Mouse (Mus musculus): ENCODE data around the gene Fjx1. TPM values are rescaled to one million over a fixed set of nuclear protein-coding genes. Genes with fewer than 3 reads are reported as not detected.

The Fjx1 gene
- polyA plus RNA-seq, 1 experiment, result 6.2 TPM

GRCm38 (mm10) chr2:102431084-102431483, 21.2 kb downstream of the Fjx1 start:
- Histone ChIP-seq H3K4me1 (ENCODE audit: control insufficient read depth, insufficient read depth, low read length) (no peaks in the 10 kb centered on the region), H3K4me3 (replicated peaks; ENCODE audit: extremely low read depth, low read depth, low read length) (no peak overlapping the region)
- 25% methylated on average over 4 of the region's 4 CpGs for WGBS
- DNase-seq, result no peak
- TF ChIP-seq POLR2A (IDR thresholded peaks at IDR 0.05; ENCODE audit: borderline replicate concordance, extremely low read depth, low read depth, low read length) (no peak), CTCF (IDR thresholded peaks at IDR 0.05; ENCODE audit: insufficient read depth, low read length) (no peak)

DNA sequence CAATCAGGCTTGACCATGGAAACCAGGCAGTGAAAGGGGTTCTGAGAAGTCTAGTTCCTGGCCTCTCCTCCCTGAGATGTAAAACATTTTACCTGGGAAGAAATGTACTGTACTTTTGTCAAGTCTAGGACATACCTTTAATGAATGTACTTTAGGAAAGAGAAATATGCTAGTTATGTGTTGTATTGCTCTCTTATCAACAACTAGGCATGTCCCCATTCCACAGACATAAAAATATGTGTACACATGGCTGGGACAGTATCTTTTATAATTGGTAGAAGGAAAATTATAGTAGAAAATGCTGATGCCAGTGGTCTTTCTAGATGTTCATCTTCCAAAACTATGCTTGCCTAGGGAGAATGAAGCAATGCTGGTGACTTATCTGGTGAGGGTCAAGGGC, 24.3 kb downstream of the Fjx1 start:
- Histone ChIP-seq H3K4me3 (replicated peaks; ENCODE audit: extremely low read depth, low read depth, low read length) (no peak overlapping the region), H3K4me1 (ENCODE audit: control insufficient read depth, insufficient read depth, low read length) (no peaks in the 10 kb centered on the region)
- no peak for DNase-seq
- TF ChIP-seq POLR2A (IDR thresholded peaks at IDR 0.05; ENCODE audit: borderline replicate concordance, extremely low read depth, low read depth, low read length), result no peak
- no peak for TF ChIP-seq CTCF (IDR thresholded peaks at IDR 0.05; ENCODE audit: insufficient read depth, low read length)

DNA sequence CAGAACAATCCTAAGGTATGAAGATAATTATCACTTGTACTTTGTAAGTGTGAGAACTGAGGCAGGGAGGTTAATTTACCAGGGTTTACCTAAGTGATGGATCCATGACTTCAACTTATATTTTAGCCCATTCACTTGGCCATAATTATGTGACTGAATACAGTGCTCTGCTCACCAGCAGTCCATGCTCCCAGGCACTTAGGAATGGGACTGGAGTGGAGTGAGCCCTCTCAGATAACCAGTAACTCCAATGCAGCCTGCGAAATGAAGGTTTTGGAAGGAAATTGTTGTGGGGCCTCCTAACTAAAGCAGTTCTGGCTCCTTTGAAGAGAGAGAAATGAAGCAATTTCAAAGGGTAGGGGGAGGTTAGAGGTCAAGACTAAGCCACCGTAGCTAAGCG, 25.9 kb downstream of the Fjx1 start:
- no peak for DNase-seq
- TF ChIP-seq POLR2A (IDR thresholded peaks at IDR 0.05; ENCODE audit: borderline replicate concordance, extremely low read depth, low read depth, low read length) (no peak), CTCF (IDR thresholded peaks at IDR 0.05; ENCODE audit: insufficient read depth, low read length) (no peak)
- WGBS, result 80% methylated on average over 3 of the region's 3 CpGs
- Histone ChIP-seq H3K4me3 (replicated peaks; ENCODE audit: extremely low read depth, low read depth, low read length) (no peak overlapping the region), H3K4me1 (ENCODE audit: control insufficient read depth, insufficient read depth, low read length) (no peaks in the 10 kb centered on the region)

DNA sequence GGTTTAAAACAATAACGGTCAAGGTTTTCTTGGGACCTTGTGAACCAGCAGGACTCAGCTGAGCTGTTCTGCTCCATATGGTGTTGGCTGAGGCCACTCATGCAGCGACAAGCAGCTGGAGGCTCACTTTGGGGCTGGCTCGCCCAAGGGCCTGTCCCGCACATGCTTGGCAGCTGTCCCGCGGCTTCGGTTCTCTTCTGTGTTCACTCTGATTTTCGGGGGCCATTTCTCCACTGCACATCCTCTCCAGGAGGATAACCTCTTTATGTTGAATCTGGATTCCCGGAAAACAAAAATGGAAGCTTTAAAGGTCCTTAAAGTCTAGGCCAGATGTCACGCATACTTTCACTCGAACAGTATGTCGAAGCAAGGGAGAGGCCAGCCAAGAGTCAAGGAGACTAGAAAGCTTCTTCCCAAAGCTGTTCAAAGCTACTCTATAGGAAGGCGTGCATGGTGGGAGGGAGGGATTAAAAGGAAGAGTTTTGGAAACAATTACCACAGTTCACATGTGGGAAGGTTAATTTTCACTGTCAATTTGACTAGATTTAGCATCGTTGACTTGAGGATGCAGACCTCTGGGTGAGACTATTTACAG, 36.1 kb downstream of the Fjx1 start:
- no peak for TF ChIP-seq POLR2A (IDR thresholded peaks at IDR 0.05; ENCODE audit: borderline replicate concordance, extremely low read depth, low read depth, low read length)
- no peak for TF ChIP-seq CTCF (IDR thresholded peaks at IDR 0.05; ENCODE audit: insufficient read depth, low read length)
- H3K4me3 ChIP-seq (replicated peaks; ENCODE audit: extremely low read depth, low read depth, low read length), result no peak overlapping the region
- H3K4me1 ChIP-seq (ENCODE audit: control insufficient read depth, insufficient read depth, low read length), result no peaks in the 10 kb centered on the region
- WGBS, result 73% methylated on average over 14 of the region's 14 CpGs
- DNase-seq, result no peak

DNA sequence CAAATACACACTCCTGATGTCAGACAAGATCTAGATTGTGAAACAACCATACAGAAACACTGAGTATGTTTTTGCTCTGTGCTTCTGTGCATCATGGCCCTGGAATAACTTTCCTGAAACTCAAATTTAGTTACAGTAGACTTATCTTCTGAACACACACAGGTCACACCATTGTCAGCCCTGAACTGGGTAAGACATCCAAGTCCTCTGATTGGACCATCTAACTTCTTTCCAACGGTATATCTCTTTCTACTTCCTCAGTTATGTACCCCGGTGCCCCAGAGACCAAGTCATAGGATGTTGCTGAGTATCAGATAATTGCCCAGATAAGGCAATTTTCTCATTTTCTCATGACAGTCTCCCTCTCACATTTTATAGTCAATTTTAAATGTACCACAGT, 39.6 kb downstream of the Fjx1 start:
- no peak for TF ChIP-seq POLR2A (IDR thresholded peaks at IDR 0.05; ENCODE audit: borderline replicate concordance, extremely low read depth, low read depth, low read length)
- TF ChIP-seq CTCF (IDR thresholded peaks at IDR 0.05; ENCODE audit: insufficient read depth, low read length), result no peak
- no peak overlapping the region for H3K4me3 ChIP-seq (replicated peaks; ENCODE audit: extremely low read depth, low read depth, low read length)
- no peak for DNase-seq
- WGBS, result 79% methylated on average over 2 of the region's 2 CpGs
- H3K4me1 ChIP-seq (ENCODE audit: control insufficient read depth, insufficient read depth, low read length), result no peaks in the 10 kb centered on the region; the same call in 1 of the 2 replicates

GRCm38 (mm10) chr2:102410615-102411014, 41.7 kb downstream of the Fjx1 start:
- H3K4me3 ChIP-seq (replicated peaks; ENCODE audit: extremely low read depth, low read depth, low read length), result no peak overlapping the region
- H3K4me1 ChIP-seq (ENCODE audit: control insufficient read depth, insufficient read depth, low read length), result no peaks in the 10 kb centered on the region; the same call in 1 of the 2 replicates
- no peak for DNase-seq
- 59% methylated on average over 4 of the region's 4 CpGs for WGBS
- TF ChIP-seq POLR2A (IDR thresholded peaks at IDR 0.05; ENCODE audit: borderline replicate concordance, extremely low read depth, low read depth, low read length) (no peak), CTCF (IDR thresholded peaks at IDR 0.05; ENCODE audit: insufficient read depth, low read length) (no peak)

DNA sequence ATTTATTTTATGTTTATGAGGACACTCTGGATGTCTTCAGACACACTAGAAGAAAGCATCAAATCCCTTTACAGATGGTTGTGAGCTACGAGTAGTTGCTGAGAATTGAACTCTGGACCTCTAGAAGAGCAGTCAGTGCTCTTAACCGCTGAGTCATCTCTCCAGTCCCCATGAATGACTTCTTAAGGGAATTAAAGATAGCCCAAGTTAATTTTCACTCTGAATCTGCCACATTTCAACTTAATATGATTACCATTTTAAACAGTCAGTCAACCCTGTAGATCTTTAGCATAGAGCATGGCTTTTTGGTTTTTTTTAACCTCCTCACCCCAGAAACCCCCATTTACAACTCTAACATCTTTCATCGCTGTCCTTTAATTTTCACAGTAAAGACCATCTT, 42.6 kb downstream of the Fjx1 start:
- DNase-seq, result no peak
- TF ChIP-seq POLR2A (IDR thresholded peaks at IDR 0.05; ENCODE audit: borderline replicate concordance, extremely low read depth, low read depth, low read length) (no peak), CTCF (IDR thresholded peaks at IDR 0.05; ENCODE audit: insufficient read depth, low read length) (no peak)
- H3K4me3 ChIP-seq (replicated peaks; ENCODE audit: extremely low read depth, low read depth, low read length), result no peak overlapping the region
- 92% methylated on average over 3 of the region's 3 CpGs for WGBS
- no peaks in the 10 kb centered on the region; the same call in 1 of the 2 replicates for H3K4me1 ChIP-seq (ENCODE audit: control insufficient read depth, insufficient read depth, low read length)

- no peak for DNase-seq
- WGBS, result 36% methylated on average over 14 of the region's 14 CpGs
- Histone ChIP-seq H3K4me3 (replicated peaks; ENCODE audit: extremely low read depth, low read depth, low read length) (no peak within 1 kb of the TSS), H3K4me1 (ENCODE audit: control insufficient read depth, insufficient read depth, low read length) (no peaks in the 10 kb centered on the region; the same call in 1 of the 2 replicates)
- no peak for TF ChIP-seq POLR2A (IDR thresholded peaks at IDR 0.05; ENCODE audit: borderline replicate concordance, extremely low read depth, low read depth, low read length)
- no peak for TF ChIP-seq CTCF (IDR thresholded peaks at IDR 0.05; ENCODE audit: insufficient read depth, low read length)
These were observed 44.7 kb downstream of the Fjx1 start, which contains the start of gene Trim44 for GRCm38 (mm10) chr2:102407363-102408184. TSS of gene Trim44 (minus strand) at chr2:102407828.

DNA sequence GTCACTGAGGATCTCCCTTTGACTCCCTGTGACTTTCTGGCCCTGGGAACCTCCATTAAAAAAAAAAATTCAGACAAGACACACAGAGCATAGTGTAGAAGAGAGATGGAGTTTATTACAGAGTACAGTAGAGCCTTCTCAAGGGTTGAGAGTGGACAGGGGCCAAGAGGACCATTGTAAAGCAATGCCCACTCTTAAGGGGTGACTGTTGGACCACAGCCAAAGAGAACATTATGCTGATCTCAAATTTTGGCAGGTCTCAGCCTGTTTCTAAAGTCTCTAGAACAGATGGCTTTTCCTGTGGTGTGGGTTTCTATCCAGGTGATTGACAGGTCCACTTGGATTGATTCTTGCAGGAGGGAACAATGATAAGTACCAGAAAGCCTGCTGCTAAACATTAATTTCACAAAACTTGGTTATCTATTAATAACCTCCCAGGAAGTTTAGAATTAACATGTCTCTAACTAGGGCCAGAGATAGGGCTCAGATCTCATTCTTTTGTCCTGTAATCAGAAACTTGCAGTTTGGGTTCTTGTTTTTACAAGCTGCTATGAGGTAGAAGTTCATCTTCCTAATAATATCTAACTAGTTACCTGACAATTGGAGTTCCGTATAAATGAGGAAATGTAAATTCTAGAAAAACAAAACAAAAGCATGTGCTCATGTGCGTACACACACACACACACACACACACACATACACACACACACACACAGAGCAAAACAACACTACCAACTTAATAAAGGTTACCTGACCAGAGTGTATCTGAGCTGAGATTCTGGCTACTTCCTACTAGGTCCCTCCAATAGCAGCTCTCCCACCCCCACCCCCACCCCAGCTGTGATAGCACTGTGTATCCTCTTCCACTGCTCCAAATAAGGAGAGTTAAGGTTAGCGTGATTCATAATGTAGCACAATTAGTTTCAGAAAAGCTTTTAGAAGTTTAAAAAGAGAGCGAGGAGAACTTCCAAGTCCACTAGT, 45.7 kb downstream of the Fjx1 start:
- H3K4me3 ChIP-seq (replicated peaks; ENCODE audit: extremely low read depth, low read depth, low read length), result no peak overlapping the region
- 68% methylated on average over 4 of the region's 4 CpGs for WGBS
- TF ChIP-seq POLR2A (IDR thresholded peaks at IDR 0.05; ENCODE audit: borderline replicate concordance, extremely low read depth, low read depth, low read length) (no peak), CTCF (IDR thresholded peaks at IDR 0.05; ENCODE audit: insufficient read depth, low read length) (no peak)
- DNase-seq, result no peak
- no peaks in the 10 kb centered on the region; the same call in 1 of the 2 replicates for H3K4me1 ChIP-seq (ENCODE audit: control insufficient read depth, insufficient read depth, low read length)

Measured in lung, adult 2 months (tissue).